Mouse (Mus musculus) myocyte (in vitro differentiated cells): ENCODE data around the gene Cngb1. TPM values are rescaled to one million over a fixed set of nuclear protein-coding genes. Genes with fewer than 3 reads are reported as not detected.

Experiments
- H3K27me3 ChIP-seq: one replicate; pipeline ENCODE4 v1.6.1; 2011; ENCODE audit not compliant: control insufficient read depth, insufficient read depth, insufficient read length
- H3K36me3 ChIP-seq: one replicate; pipeline ENCODE4 v1.6.1; 2011; ENCODE audit not compliant: control insufficient read depth, insufficient read depth
- H3K4me2 ChIP-seq: one replicate; pipeline ENCODE4 v1.6.1; 2011; ENCODE audit warnings: low read depth, control low read depth
- H3K4me3 ChIP-seq: one replicate; pipeline ENCODE4 v1.5.1; 2011; ENCODE audit warnings: mild to moderate bottlenecking, control low read depth, moderate library complexity
- H3K79me2 ChIP-seq: one replicate; pipeline ENCODE4 v1.6.1; 2011; ENCODE audit not compliant: control insufficient read depth, insufficient read depth
- H3ac ChIP-seq: one replicate; pipeline ENCODE4 v1.6.1; 2011; ENCODE audit not compliant: control insufficient read depth, insufficient read length
- CEBPB ChIP-seq: IDR thresholded peaks from 2 replicates; pipeline ENCODE4 v1.6.1; 2011; ENCODE audit warnings: mild to moderate bottlenecking, moderate library complexity; ENCODE audit not compliant: poor library complexity, insufficient read depth, severe bottlenecking
- E2F4 ChIP-seq: IDR thresholded peaks from one replicate; pipeline ENCODE4 v1.6.1; 2011; ENCODE audit warnings: mild to moderate bottlenecking, control low read depth, moderate library complexity; ENCODE audit not compliant: insufficient read depth
- MAX ChIP-seq: IDR thresholded peaks from one replicate; pipeline ENCODE4 v1.6.1; 2011; ENCODE audit warnings: low read depth, mild to moderate bottlenecking, control low read depth
- MYOD1 ChIP-seq, 3 experiments: IDR thresholded peaks; one replicate each; pipeline ENCODE4 v1.6.1; 2011; ENCODE audit warnings: control low read depth in 2 of 3, low read depth in 2 of 3, mild to moderate bottlenecking in 2 of 3, moderate library complexity in 1 of 3; ENCODE audit not compliant: insufficient read length in 2 of 3, control insufficient read depth in 1 of 3
- MYOG ChIP-seq, 3 experiments: IDR thresholded peaks; one replicate each; pipeline ENCODE4 v1.6.1; 2011; ENCODE audit warnings: control low read depth in 2 of 3, low read depth in 2 of 3, mild to moderate bottlenecking in 2 of 3; ENCODE audit not compliant: insufficient read length in 2 of 3, control insufficient read depth in 1 of 3, insufficient read depth in 1 of 3
- POLR2A ChIP-seq: IDR thresholded peaks from one replicate; pipeline ENCODE4 v1.6.1; 2011; ENCODE audit warnings: low read depth, mild to moderate bottlenecking, control low read depth, moderate library complexity; ENCODE audit not compliant: insufficient read length
- POLR2AphosphoS2 ChIP-seq: IDR thresholded peaks from one replicate; pipeline ENCODE4 v1.6.1; 2011; ENCODE audit warnings: low read depth, control low read depth; ENCODE audit not compliant: insufficient read length
- REST ChIP-seq: IDR thresholded peaks from one replicate; pipeline ENCODE4 v1.6.1; 2011; ENCODE audit warnings: mild to moderate bottlenecking, control low read depth, moderate library complexity; ENCODE audit not compliant: insufficient read depth, insufficient read length
- SRF ChIP-seq: IDR thresholded peaks from one replicate; pipeline ENCODE4 v1.6.1; 2011; ENCODE audit warnings: low read depth; ENCODE audit not compliant: control insufficient read depth, insufficient read length
- TCF12 ChIP-seq: IDR thresholded peaks from one replicate; pipeline ENCODE4 v1.6.1; 2011; ENCODE audit warnings: mild to moderate bottlenecking, control low read depth; ENCODE audit not compliant: poor library complexity, insufficient read depth, severe bottlenecking
- TCF3 ChIP-seq: IDR thresholded peaks from one replicate; pipeline ENCODE4 v1.6.1; 2011; ENCODE audit warnings: low read depth, control low read depth; ENCODE audit not compliant: insufficient read length
- USF1 ChIP-seq: IDR thresholded peaks from one replicate; pipeline ENCODE4 v1.6.1; 2011; ENCODE audit warnings: low read depth, mild to moderate bottlenecking, control low read depth, moderate library complexity
- polyA plus RNA-seq: library from polyadenylated mRNA; unstranded; fragments of >200 nt; fragmentation: generic; extraction: Trizol; gene quantifications from one replicate; pipeline ENCODE4 v1.2.1, GENCODE M21; 2012; ENCODE audit warnings: missing spikeins

Cngb1 gene
- polyA plus RNA-seq, 1 experiment = 0.07 TPM

DNA sequence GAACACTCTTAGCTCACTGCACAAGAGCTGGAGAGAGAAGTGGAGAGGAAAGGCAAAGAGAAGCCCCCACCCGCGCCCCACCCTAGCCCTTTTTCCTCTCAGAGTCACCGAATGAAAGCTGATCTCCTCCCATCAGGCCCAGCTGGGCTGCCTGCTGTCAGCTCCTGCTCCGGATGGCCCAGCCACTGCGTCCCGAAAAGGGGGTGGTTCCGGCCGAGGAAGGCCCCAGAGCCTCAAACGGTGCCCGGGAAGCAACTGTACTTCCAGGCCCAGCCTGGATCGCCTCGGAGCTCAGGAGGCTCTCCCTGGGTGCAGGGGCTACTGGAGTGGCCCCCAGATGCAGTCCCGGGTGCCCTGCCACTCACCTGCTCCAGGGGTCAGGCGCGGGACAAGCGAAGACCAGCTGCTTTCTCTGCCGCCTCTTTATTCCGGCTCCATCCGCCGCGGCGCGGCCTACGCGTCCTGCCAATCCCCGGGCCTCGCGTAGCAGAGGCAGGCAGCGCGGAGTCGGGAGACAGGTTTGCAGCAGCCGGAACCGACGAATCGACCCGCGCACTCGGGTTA is 24.9 kb upstream of the Cngb1 start:
- Histone ChIP-seq H3K4me2 (peak overlapping the region; percentile 88), H3K36me3 (peaks cover 20% of the 10 kb centered on the region), H3K4me3 (peak overlapping the region; percentile 78), H3K27me3 (no peaks in the 10 kb centered on the region), H3K79me2 (peaks cover 37% of the 10 kb centered on the region), H3ac (peak overlapping the region; percentile 73)
- TF ChIP-seq MYOD1 (IDR thresholded peaks at IDR 0.05; ENCODE audit: control insufficient read depth in 1 of 3, insufficient read length in 2 of 3, low read depth in 2 of 3) (peak in 2 of 3 experiments; percentile 27 to 44), SRF (no peak), REST (no peak), USF1 (no peak), CEBPB (no peak), POLR2A (no peak), TCF12 (no peak)

DNA sequence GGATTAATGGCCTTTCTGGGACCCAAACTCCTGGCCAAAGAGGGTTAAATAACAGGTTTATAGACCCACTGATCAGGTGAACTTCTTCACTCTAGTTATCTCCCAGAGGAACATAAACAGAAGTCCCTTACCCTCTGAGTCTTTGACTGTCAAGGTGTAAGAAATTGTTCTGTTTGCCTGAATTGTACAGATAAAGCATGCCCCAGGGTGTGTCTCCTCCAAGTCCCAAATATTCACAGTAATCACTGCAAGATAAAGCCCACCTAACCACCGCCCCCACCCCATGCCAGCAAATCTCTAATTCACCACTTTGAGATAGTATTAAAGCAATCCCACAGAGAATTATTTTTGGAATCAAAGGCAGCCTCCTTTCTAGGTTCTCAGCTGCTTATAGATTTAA is 24.0 kb upstream of the Cngb1 start:
- peaks cover 25% of the 10 kb centered on the region for H3K36me3 ChIP-seq
- no peak overlapping the region for H3ac ChIP-seq
- peak overlapping the region; percentile 88 for H3K4me2 ChIP-seq
- TF ChIP-seq USF1 (no peak), MYOD1 (IDR thresholded peaks at IDR 0.05; ENCODE audit: control insufficient read depth in 1 of 3, insufficient read length in 2 of 3, low read depth in 2 of 3) (no peak), MYOG (IDR thresholded peaks at IDR 0.05; ENCODE audit: control insufficient read depth in 1 of 3, insufficient read depth in 1 of 3, insufficient read length in 2 of 3, low read depth in 2 of 3) (no peak), E2F4 (no peak), TCF12 (no peak)
- peaks cover 37% of the 10 kb centered on the region for H3K79me2 ChIP-seq
- H3K27me3 ChIP-seq = no peaks in the 10 kb centered on the region
- H3K4me3 ChIP-seq = peak overlapping the region; percentile 78

- peaks cover 24% of the 10 kb centered on the region for H3K79me2 ChIP-seq
- no peak overlapping the region for H3K4me2 ChIP-seq
Observed at GRCm38 (mm10) chr8:95327866-95328465, 21.6 kb upstream of the Cngb1 start.

GRCm38 (mm10) chr8:95326822-95327221 is 20.4 kb upstream of the Cngb1 start:
- Histone ChIP-seq H3K27me3 (no peaks in the 10 kb centered on the region), H3K79me2 (peaks cover 21% of the 10 kb centered on the region), H3ac (no peak overlapping the region), H3K36me3 (peaks cover 12% of the 10 kb centered on the region), H3K4me2 (no peak overlapping the region), H3K4me3 (no peak overlapping the region)
- TF ChIP-seq MAX (no peak), TCF12 (no peak), USF1 (no peak), SRF (no peak), TCF3 (no peak), POLR2AphosphoS2 (no peak), REST (no peak), POLR2A (no peak), E2F4 (no peak), CEBPB (no peak), MYOG (IDR thresholded peaks at IDR 0.05; ENCODE audit: control insufficient read depth in 1 of 3, insufficient read depth in 1 of 3, insufficient read length in 2 of 3, low read depth in 2 of 3) (no peak), MYOD1 (IDR thresholded peaks at IDR 0.05; ENCODE audit: control insufficient read depth in 1 of 3, insufficient read length in 2 of 3, low read depth in 2 of 3) (no peak)

More at GRCm38 (mm10) chr8:95327866-95328465, 21.6 kb upstream of the Cngb1 start:
- Histone ChIP-seq H3K27me3 (no peaks in the 10 kb centered on the region), H3ac (no peak overlapping the region), H3K4me3 (no peak overlapping the region), H3K36me3 (peaks cover 12% of the 10 kb centered on the region)
- TF ChIP-seq MAX (no peak), POLR2AphosphoS2 (no peak), TCF12 (no peak), USF1 (no peak), TCF3 (no peak), SRF (no peak), CEBPB (no peak), MYOG (IDR thresholded peaks at IDR 0.05; ENCODE audit: control insufficient read depth in 1 of 3, insufficient read depth in 1 of 3, insufficient read length in 2 of 3, low read depth in 2 of 3) (no peak), E2F4 (no peak), REST (no peak), POLR2A (no peak), MYOD1 (IDR thresholded peaks at IDR 0.05; ENCODE audit: control insufficient read depth in 1 of 3, insufficient read length in 2 of 3, low read depth in 2 of 3) (no peak)

DNA sequence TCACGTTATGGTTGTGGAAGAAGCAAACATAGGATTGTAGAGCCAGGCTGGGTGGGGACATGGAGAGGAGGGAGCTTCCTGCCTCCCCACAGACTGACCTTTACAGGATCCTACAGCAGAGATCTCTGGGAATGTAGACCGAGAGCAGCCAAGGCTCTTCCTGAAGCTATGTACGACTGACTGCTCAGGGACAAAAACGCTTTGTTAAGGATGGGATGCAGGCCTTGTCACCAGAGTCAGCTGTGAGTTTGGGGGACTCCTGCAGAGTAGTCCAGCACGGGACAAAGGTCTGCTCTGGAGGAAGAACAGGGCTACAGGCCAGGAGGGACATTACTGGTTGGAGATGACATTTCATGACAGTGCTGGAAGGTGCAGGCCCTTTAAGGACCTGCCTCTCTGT is 18.3 kb upstream of the Cngb1 start:
- Histone ChIP-seq H3K4me2 (no peak overlapping the region), H3K27me3 (peaks cover 6% of the 10 kb centered on the region), H3ac (no peak overlapping the region), H3K4me3 (no peak overlapping the region), H3K79me2 (peaks cover 4% of the 10 kb centered on the region), H3K36me3 (peaks cover 12% of the 10 kb centered on the region)
- TF ChIP-seq REST (no peak), POLR2A (no peak), MYOG (IDR thresholded peaks at IDR 0.05; ENCODE audit: control insufficient read depth in 1 of 3, insufficient read depth in 1 of 3, insufficient read length in 2 of 3, low read depth in 2 of 3) (no peak), TCF12 (no peak), TCF3 (no peak), SRF (no peak), MYOD1 (IDR thresholded peaks at IDR 0.05; ENCODE audit: control insufficient read depth in 1 of 3, insufficient read length in 2 of 3, low read depth in 2 of 3) (no peak), CEBPB (no peak), USF1 (no peak), POLR2AphosphoS2 (no peak), E2F4 (no peak), MAX (no peak)
